Mouse (Mus musculus) megakaryocyte, embryonic 14.5 days (primary cell): ENCODE data around the gene Ndufs1. TPM values are rescaled to one million over a fixed set of nuclear protein-coding genes. Genes with fewer than 3 reads are reported as not detected.
A peak's percentile ranks its signal among the peaks of the same experiment; 100 is the strongest.

ENCODE experiments used
- H3K27me3 ChIP-seq: replicated peaks from 2 replicates; pipeline ENCODE3; 2012; ENCODE audit warnings: inconsistent platforms
- H3K36me3 ChIP-seq: replicated peaks from 2 replicates; pipeline ENCODE3; 2012; ENCODE audit warnings: low read length, inconsistent platforms, mixed read lengths
- H3K4me1 ChIP-seq: 2 replicates; pipeline ENCODE4 v1.6.1; 2012; ENCODE audit warnings: inconsistent platforms
- H3K4me3 ChIP-seq: replicated peaks from 2 replicates; pipeline ENCODE3; 2012; ENCODE audit warnings: moderate library complexity, mild to moderate bottlenecking, inconsistent platforms
- H3K9me3 ChIP-seq: 2 replicates; pipeline ENCODE4 v1.6.1; 2012; ENCODE audit warnings: inconsistent platforms
- FLI1 ChIP-seq: IDR thresholded peaks from 2 replicates; pipeline ENCODE4 v1.6.1; 2012; ENCODE audit warnings: low read length, inconsistent platforms, mixed read lengths
- GATA1 ChIP-seq: IDR thresholded peaks from 3 replicates; pipeline ENCODE4 v1.6.1; 2012; ENCODE audit warnings: mixed read lengths, low read length, inconsistent platforms, borderline replicate concordance
- polyA plus RNA-seq: library from polyadenylated mRNA; stranded (reverse); fragments of >175 nt; gene quantifications from 2 replicates; pipeline ENCODE4 v1.2.3, GENCODE M21; 2012; ENCODE audit warnings: low replicate concordance; ENCODE audit not compliant: insufficient read depth

Ndufs1 gene
- polyA plus RNA-seq, 1 experiment = 10.8 TPM

DNA sequence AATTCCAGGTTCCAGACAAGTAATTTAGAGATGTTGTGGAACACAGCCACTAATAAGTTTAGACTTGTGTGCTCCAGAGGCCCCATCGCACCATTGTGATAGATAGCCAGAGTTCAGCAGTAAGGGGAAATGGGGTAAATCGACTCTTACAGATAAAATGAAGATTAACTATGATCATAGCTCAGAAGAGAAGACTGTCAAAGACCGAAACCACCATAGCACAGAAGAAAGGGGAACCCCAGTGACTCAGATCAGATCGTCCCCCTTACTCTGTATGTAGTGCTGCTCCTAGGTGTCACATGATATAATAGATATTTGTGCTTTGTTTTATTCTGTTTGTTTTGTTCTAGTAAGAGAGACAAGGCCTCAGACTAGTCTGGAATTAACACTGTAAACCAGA, 57.0 kb downstream of the Ndufs1 start:
- no peaks in the 10 kb centered on the region for H3K9me3 ChIP-seq
- H3K27me3 ChIP-seq = no peaks in the 10 kb centered on the region
- peaks cover 76% of the 10 kb centered on the region for H3K36me3 ChIP-seq
- H3K4me1 ChIP-seq = peaks cover 50% of the 10 kb centered on the region
- TF ChIP-seq FLI1 (no peak), GATA1 (no peak)
- H3K4me3 ChIP-seq = no peak overlapping the region

GRCm38 (mm10) chr1:63115540-63115939, 61.1 kb downstream of the Ndufs1 start:
- peaks cover 38% of the 10 kb centered on the region for H3K36me3 ChIP-seq
- no peaks in the 10 kb centered on the region for H3K9me3 ChIP-seq
- TF ChIP-seq FLI1 (no peak), GATA1 (no peak)
- H3K27me3 ChIP-seq = no peaks in the 10 kb centered on the region
- H3K4me3 ChIP-seq = peak overlapping the region; percentile 96
- H3K4me1 ChIP-seq = peaks cover 47% of the 10 kb centered on the region

GRCm38 (mm10) chr1:63115096-63115495, 61.5 kb downstream of the Ndufs1 start:
- Histone ChIP-seq H3K4me3 (peak overlapping the region; percentile 96), H3K4me1 (peaks cover 47% of the 10 kb centered on the region), H3K36me3 (peaks cover 36% of the 10 kb centered on the region), H3K27me3 (no peaks in the 10 kb centered on the region), H3K9me3 (no peaks in the 10 kb centered on the region)
- TF ChIP-seq GATA1 = no peak
- TF ChIP-seq FLI1 = no peak

- Histone ChIP-seq H3K4me1 (peaks cover 47% of the 10 kb centered on the region), H3K27me3 (no peaks in the 10 kb centered on the region), H3K9me3 (no peaks in the 10 kb centered on the region), H3K36me3 (peaks cover 30% of the 10 kb centered on the region), H3K4me3 (peak within 1 kb of the TSS; percentile 96)
- TF ChIP-seq FLI1 (no peak), GATA1 (no peak)
Observed at GRCm38 (mm10) chr1:63114136-63114781, 62.4 kb downstream of the Ndufs1 start, which contains the start of gene Ino80d. TSS of gene Ino80d (minus strand) at chr1:63114667.

DNA sequence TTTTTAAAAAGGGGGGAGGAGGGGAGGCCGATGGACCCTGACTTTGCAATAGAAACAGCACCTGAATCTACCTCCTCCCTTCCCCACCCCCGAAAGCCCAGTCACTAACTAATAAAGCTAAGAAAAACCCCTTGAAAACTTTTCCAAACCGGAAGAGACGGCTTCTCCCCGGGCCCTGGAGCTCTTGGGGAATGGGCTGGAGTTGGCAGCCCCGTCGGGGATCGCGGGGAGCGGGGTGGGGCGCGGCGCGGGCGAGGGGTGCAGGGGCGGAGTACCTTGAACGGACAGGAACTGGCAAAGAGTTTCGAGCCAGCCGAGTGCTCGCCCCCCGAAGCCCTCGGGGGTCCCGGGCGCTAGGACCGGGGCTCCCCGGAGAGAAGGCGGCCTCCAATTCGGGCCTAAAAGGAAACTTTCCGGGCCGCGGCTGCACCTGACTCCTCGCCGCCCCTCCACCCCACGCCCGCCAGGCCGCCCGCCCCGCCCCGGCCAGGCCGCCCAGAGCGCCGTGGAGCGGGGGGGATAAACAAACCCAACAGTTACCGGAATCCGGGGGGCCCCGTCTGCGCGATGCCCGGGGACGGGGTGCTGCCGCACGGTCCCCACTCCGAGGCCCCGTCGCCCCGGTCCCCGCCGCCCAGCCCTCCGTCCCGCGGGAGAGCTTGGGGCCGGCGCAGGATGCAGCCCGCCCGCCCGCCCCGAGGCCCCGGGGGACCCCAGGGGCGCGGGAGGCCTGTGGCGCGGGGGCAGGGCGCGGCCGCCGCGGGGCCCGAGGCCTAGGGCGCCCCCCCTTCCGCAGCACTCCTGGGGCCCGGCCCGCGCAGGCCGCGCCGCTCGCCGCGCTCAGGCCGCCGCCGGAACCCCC, 63.1 kb downstream of the Ndufs1 start:
- Histone ChIP-seq H3K4me1 (peaks cover 47% of the 10 kb centered on the region), H3K9me3 (no peaks in the 10 kb centered on the region), H3K36me3 (peaks cover 29% of the 10 kb centered on the region), H3K27me3 (no peaks in the 10 kb centered on the region), H3K4me3 (peak overlapping the region; percentile 96)
- no peak for TF ChIP-seq FLI1
- TF ChIP-seq GATA1 = no peak

DNA sequence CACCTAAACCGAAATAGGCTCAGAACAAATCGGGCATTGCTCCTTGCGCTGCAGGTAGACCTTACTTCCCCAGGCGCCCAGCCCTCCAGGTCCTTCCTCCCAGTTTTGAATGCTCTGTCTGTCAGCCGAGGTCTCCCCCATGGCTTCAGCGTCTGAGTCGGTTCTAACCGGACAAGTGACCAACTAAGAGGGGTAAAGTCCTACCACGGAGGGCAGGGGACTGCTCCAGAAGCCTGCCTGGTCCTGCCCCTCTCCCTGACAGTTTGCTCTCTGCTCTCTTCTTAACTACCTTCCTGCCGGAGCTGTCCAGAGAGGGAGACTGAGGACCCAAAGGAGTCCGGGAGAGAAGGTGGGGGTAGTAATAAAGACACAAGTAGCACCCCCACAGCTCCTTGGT, 63.8 kb downstream of the Ndufs1 start:
- peaks cover 24% of the 10 kb centered on the region for H3K36me3 ChIP-seq
- no peaks in the 10 kb centered on the region for H3K9me3 ChIP-seq
- H3K4me1 ChIP-seq = peaks cover 47% of the 10 kb centered on the region
- H3K27me3 ChIP-seq = no peaks in the 10 kb centered on the region
- H3K4me3 ChIP-seq = peak overlapping the region; percentile 96
- TF ChIP-seq FLI1 (no peak), GATA1 (no peak)

GRCm38 (mm10) chr1:63112151-63112864, 64.3 kb downstream of the Ndufs1 start:
- TF ChIP-seq FLI1 = no peak
- no peak for TF ChIP-seq GATA1
- Histone ChIP-seq H3K9me3 (no peaks in the 10 kb centered on the region), H3K27me3 (no peaks in the 10 kb centered on the region), H3K36me3 (peaks cover 25% of the 10 kb centered on the region), H3K4me1 (peaks cover 51% of the 10 kb centered on the region), H3K4me3 (peak overlapping the region; percentile 96)

- H3K4me1 ChIP-seq = peaks cover 48% of the 10 kb centered on the region
- H3K27me3 ChIP-seq = no peaks in the 10 kb centered on the region
- no peaks in the 10 kb centered on the region for H3K9me3 ChIP-seq
- TF ChIP-seq GATA1 = no peak
- no peak for TF ChIP-seq FLI1
- no peak overlapping the region for H3K4me3 ChIP-seq
- peaks cover 26% of the 10 kb centered on the region for H3K36me3 ChIP-seq
Observed at GRCm38 (mm10) chr1:63110536-63111285, 65.9 kb downstream of the Ndufs1 start.
